Mouse (Mus musculus) limb, embryonic 11.5 days (tissue): ENCODE data around the gene Rassf1. TPM values are rescaled to one million over a fixed set of nuclear protein-coding genes. Genes with fewer than 3 reads are reported as not detected.

Experiments used
- ATAC-seq: fragments of 200-750 bp; cut with Nextera tagmentation; 2 replicates; pipeline ENCODE4 v1.8.0; 2017; ENCODE audit warnings: low read depth; ENCODE audit not compliant: insufficient number of reproducible peaks, low FRiP score, low TSS enrichment
- DNase-seq: peaks from one replicate; pipeline ENCODE4 v3.0.0-alpha.2; 2015; ENCODE audit warnings: low spot score
- H3K27ac ChIP-seq: fragments of 300-500 bp; sonication (generic); replicated peaks from 2 replicates; pipeline ENCODE4 v1.5.1; 2014; ENCODE audit warnings: low read depth, mild to moderate bottlenecking, low read length
- H3K27me3 ChIP-seq: fragments of 300-500 bp; sonication (generic); 2 replicates; pipeline ENCODE4 v1.6.1; 2014; ENCODE audit warnings: mild to moderate bottlenecking, low read length, mixed read lengths; ENCODE audit not compliant: control insufficient read depth, insufficient read depth
- H3K36me3 ChIP-seq: fragments of 300-500 bp; sonication (generic); 2 replicates; pipeline ENCODE4 v1.6.1; 2014; ENCODE audit warnings: mild to moderate bottlenecking, low read length, moderate library complexity, mixed read lengths; ENCODE audit not compliant: control insufficient read depth, insufficient read depth
- H3K4me1 ChIP-seq: fragments of 300-500 bp; sonication (generic); 2 replicates; pipeline ENCODE4 v1.6.1; 2014; ENCODE audit warnings: low read length, mixed read lengths; ENCODE audit not compliant: control insufficient read depth, insufficient read depth
- H3K4me2 ChIP-seq: fragments of 300-500 bp; sonication (generic); 2 replicates; pipeline ENCODE4 v1.6.1; 2014; ENCODE audit warnings: low read depth, mild to moderate bottlenecking, moderate library complexity; ENCODE audit not compliant: severe bottlenecking
- H3K4me3 ChIP-seq: fragments of 300-500 bp; sonication (generic); 2 replicates; pipeline ENCODE4 v1.5.1; 2014; ENCODE audit warnings: low read depth, low read length
- H3K9ac ChIP-seq: fragments of 300-500 bp; sonication (generic); 2 replicates; pipeline ENCODE4 v1.6.1; 2014; ENCODE audit warnings: mild to moderate bottlenecking, low read length
- H3K9me3 ChIP-seq: fragments of 300-500 bp; sonication (generic); 2 replicates; pipeline ENCODE4 v1.6.1; 2016; ENCODE audit warnings: low read length; ENCODE audit not compliant: control insufficient read depth
- WGBS: fragments of 180-500 bp; shearing (Covaris S2); extraction: QIAGEN DNeasy Blood & Tissue Kit; methylation state at CpG from one replicate; pipeline ENCODE4 v1.1.7; 2014; 5-methylcytosine and 5-hydroxymethylcytosine counted together
- polyA plus RNA-seq: library from polyadenylated mRNA; unstranded; fragments of >200 nt; fragmentation: Nextera tagmentation; extraction: Ambion mirVana; gene quantifications from 2 replicates; pipeline ENCODE4 v1.2.1, GENCODE M21; 2014

Gene Rassf1
- polyA plus RNA-seq, 1 experiment from 2014 or later = 46.7 TPM

GRCm38 (mm10) chr9:107575579-107576356, 24.4 kb downstream of the Rassf1 start:
- WGBS = 82% methylated on average over 14 of the region's 14 CpGs
- no peak for ATAC-seq
- Histone ChIP-seq H3K9me3 (no peaks in the 10 kb centered on the region), H3K4me3 (no peak overlapping the region), H3K27me3 (no peaks in the 10 kb centered on the region), H3K36me3 (peaks cover 19% of the 10 kb centered on the region; the same call in 1 of the 2 replicates), H3K27ac (peak overlapping the region; percentile 73), H3K4me2 (no peak overlapping the region), H3K4me1 (peaks cover 26% of the 10 kb centered on the region), H3K9ac (no peak overlapping the region)
- peak; percentile 41 for DNase-seq

GRCm38 (mm10) chr9:107576357-107577107, 25.2 kb downstream of the Rassf1 start, which contains the start of gene Hyal1:
Gene Hyal1, plus strand, starts transcription at chr9:107576927.
- Histone ChIP-seq H3K4me1 (peaks cover 24% of the 10 kb centered on the region), H3K4me3 (peak within 1 kb of the TSS; percentile 27), H3K36me3 (peaks cover 15% of the 10 kb centered on the region; the same call in 1 of the 2 replicates), H3K9ac (peak within 1 kb of the TSS; percentile 64), H3K9me3 (no peaks in the 10 kb centered on the region), H3K27ac (peak within 1 kb of the TSS; percentile 73), H3K4me2 (peak within 1 kb of the TSS; percentile 70), H3K27me3 (no peaks in the 10 kb centered on the region)
- DNase-seq (peak; percentile 84), ATAC-seq (peak; percentile 55)
- WGBS = 27% methylated on average over 16 of the region's 16 CpGs

GRCm38 (mm10) chr9:107577871-107578270, 26.5 kb downstream of the Rassf1 start:
- H3K4me2 ChIP-seq = no peak overlapping the region; the same call in 1 of the 2 replicates
- no peak overlapping the region for H3K4me3 ChIP-seq

DNA sequence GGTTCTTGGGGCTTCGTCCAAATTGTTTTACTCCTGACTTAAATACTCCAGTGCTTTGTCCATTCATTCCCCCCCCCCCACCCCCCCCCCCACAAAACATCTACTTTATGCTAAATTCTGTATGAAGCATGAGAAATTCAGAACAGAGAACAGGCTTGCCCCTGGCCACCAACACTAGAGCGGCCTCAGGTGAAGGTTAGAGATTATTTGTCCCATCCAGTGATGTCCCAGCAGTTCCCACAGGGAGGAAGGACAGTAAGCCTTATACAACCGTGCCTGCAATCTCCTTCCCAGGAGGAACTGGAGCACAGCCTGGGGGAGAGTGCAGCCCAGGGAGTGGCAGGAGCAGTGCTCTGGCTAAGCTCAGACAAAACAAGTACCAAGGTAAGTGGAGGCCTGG, 27.2 kb downstream of the Rassf1 start, which contains the start of gene Naa80:
Naa80 (plus strand) TSS at position 301 of the 400 bp plus-strand sequence.
- Histone ChIP-seq H3K4me2 (no peak within 1 kb of the TSS; the same call in 1 of the 2 replicates), H3K9me3 (no peaks in the 10 kb centered on the region), H3K4me1 (peaks cover 24% of the 10 kb centered on the region), H3K4me3 (no peak within 1 kb of the TSS), H3K27ac (no peak within 1 kb of the TSS), H3K27me3 (no peaks in the 10 kb centered on the region), H3K9ac (no peak within 1 kb of the TSS), H3K36me3 (peaks cover 10% of the 10 kb centered on the region)
- DNase-seq = no peak
- ATAC-seq = no peak
- WGBS = 72% methylated on average over 3 of the region's 3 CpGs

More at GRCm38 (mm10) chr9:107577871-107578270, 26.5 kb downstream of the Rassf1 start:
- WGBS = 94% methylated on average over 10 of the region's 10 CpGs
- peaks cover 24% of the 10 kb centered on the region for H3K4me1 ChIP-seq
- H3K27ac ChIP-seq = no peak overlapping the region
- no peaks in the 10 kb centered on the region for H3K27me3 ChIP-seq
- H3K9me3 ChIP-seq = no peaks in the 10 kb centered on the region
- peaks cover 4% of the 10 kb centered on the region for H3K36me3 ChIP-seq
- H3K9ac ChIP-seq = no peak overlapping the region
- ATAC-seq (no peak), DNase-seq (no peak)

- H3K4me2 ChIP-seq = no peak overlapping the region
- no peaks in the 10 kb centered on the region for H3K9me3 ChIP-seq
- H3K27me3 ChIP-seq = no peaks in the 10 kb centered on the region
- H3K4me3 ChIP-seq = no peak overlapping the region
- ATAC-seq (no peak), DNase-seq (no peak)
- 97% methylated on average over 14 of the region's 14 CpGs for WGBS
- no peak overlapping the region for H3K27ac ChIP-seq
- peaks cover 24% of the 10 kb centered on the region for H3K4me1 ChIP-seq
- peaks cover 7% of the 10 kb centered on the region for H3K36me3 ChIP-seq
- H3K9ac ChIP-seq = no peak overlapping the region
Observed at GRCm38 (mm10) chr9:107579023-107579900, 27.9 kb downstream of the Rassf1 start.

DNA sequence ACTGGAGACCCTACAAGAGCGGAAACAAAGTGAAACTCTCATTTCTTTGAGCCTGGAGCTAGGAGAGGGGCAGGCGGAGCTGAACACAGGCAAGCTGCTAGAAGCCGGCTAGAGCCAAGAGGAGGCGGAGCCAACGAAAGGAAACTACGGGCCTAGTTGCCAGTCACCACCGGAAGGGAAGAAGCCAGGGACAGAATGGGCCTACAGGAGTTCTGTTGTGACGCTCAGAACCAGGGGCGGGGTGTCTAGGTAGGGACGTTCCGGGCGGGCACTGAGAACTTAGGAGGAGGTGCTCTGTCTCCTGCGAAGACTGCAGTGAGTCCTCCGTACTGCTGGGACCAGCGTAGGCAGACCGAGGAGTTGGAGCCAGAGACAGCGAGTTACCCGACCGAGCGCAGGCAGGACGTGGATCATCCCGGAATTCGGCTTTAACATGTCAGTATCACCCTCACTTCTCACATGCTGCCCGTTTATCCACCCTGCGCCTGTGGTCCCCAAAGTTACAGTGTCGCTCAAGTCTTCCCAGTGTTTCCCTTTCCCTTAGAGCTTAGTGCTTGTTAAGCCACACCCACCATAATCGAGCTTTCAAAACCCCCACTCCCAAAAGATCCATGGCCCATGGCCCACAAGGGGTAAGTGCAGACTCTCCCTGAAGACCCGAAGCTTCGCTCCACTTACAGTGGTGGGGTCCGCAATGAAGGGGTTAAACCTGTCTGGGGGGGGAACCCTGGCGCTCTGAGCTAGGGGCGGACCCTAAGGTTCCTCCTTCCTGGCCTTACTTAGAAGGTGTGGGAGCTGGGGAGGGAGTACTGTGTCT, 29.4 kb downstream of the Rassf1 start, which contains the start of gene Hyal3:
Hyal3 (plus strand) TSS at position 318 of the 817 bp plus-strand sequence.
- peak within 1 kb of the TSS; percentile 82 for H3K9ac ChIP-seq
- no peaks in the 10 kb centered on the region for H3K27me3 ChIP-seq
- DNase-seq (peak; percentile 85), ATAC-seq (peak; percentile 36; the same call in 1 of the 2 replicates)
- 0% methylated on average over 32 of the region's 32 CpGs for WGBS
- H3K27ac ChIP-seq = peak within 1 kb of the TSS; percentile 88
- no peaks in the 10 kb centered on the region for H3K9me3 ChIP-seq
- peak within 1 kb of the TSS; percentile 95 for H3K4me2 ChIP-seq
- peaks cover 7% of the 10 kb centered on the region for H3K36me3 ChIP-seq
- H3K4me3 ChIP-seq = peak within 1 kb of the TSS; percentile 64
- peaks cover 24% of the 10 kb centered on the region for H3K4me1 ChIP-seq

- no peak overlapping the region for H3K27ac ChIP-seq
- peak overlapping the region; percentile 82; the same call in 1 of the 2 replicates for H3K9ac ChIP-seq
- 75% methylated on average over 4 of the region's 4 CpGs for WGBS
- H3K4me1 ChIP-seq = peaks cover 18% of the 10 kb centered on the region
- peak overlapping the region; percentile 64 for H3K4me3 ChIP-seq
- ATAC-seq (no peak), DNase-seq (no peak)
- H3K9me3 ChIP-seq = no peaks in the 10 kb centered on the region
- no peaks in the 10 kb centered on the region for H3K27me3 ChIP-seq
- H3K4me2 ChIP-seq = peak overlapping the region; percentile 95
- H3K36me3 ChIP-seq = peaks cover 7% of the 10 kb centered on the region
Observed at GRCm38 (mm10) chr9:107581584-107581983, 30.2 kb downstream of the Rassf1 start.
